Mouse (Mus musculus) limb, embryonic 13.5 days (tissue): ENCODE results near the gene Fstl4. TPM values are rescaled to one million over a fixed set of nuclear protein-coding genes. Genes with fewer than 3 reads are reported as not detected.

Experiments
- ATAC-seq: fragments of 200-750 bp; cut with Nextera tagmentation; 2 replicates; pipeline ENCODE4 v1.8.0; 2017; ENCODE audit warnings: low read depth, moderate number of reproducible peaks, moderate TSS enrichment; ENCODE audit not compliant: low FRiP score
- H3K27ac ChIP-seq: fragments of 300-500 bp; sonication (generic); 2 replicates; pipeline ENCODE4 v1.5.1; 2015; ENCODE audit warnings: inconsistent platforms, mild to moderate bottlenecking, moderate library complexity
- H3K27me3 ChIP-seq: fragments of 300-500 bp; sonication (generic); 2 replicates; pipeline ENCODE4 v1.6.1; 2015; ENCODE audit warnings: mild to moderate bottlenecking, inconsistent platforms
- H3K36me3 ChIP-seq: fragments of 300-500 bp; sonication (generic); 2 replicates; pipeline ENCODE4 v1.6.1; 2015; ENCODE audit warnings: inconsistent platforms, mild to moderate bottlenecking, moderate library complexity
- H3K4me1 ChIP-seq: fragments of 300-500 bp; sonication (generic); 2 replicates; pipeline ENCODE4 v1.6.1; 2015; ENCODE audit warnings: inconsistent platforms
- H3K4me2 ChIP-seq: fragments of 300-500 bp; sonication (generic); replicated peaks from 2 replicates; pipeline ENCODE4 v1.6.1; 2015; ENCODE audit warnings: inconsistent platforms, mild to moderate bottlenecking, moderate library complexity
- H3K4me3 ChIP-seq: fragments of 300-500 bp; sonication (generic); 2 replicates; pipeline ENCODE4 v1.5.1; 2015; ENCODE audit warnings: moderate library complexity, mild to moderate bottlenecking, inconsistent platforms
- H3K9ac ChIP-seq: fragments of 300-500 bp; sonication (generic); 2 replicates; pipeline ENCODE4 v1.6.1; 2015; ENCODE audit warnings: mild to moderate bottlenecking, inconsistent platforms
- H3K9me3 ChIP-seq: fragments of 300-500 bp; sonication (generic); 2 replicates; pipeline ENCODE4 v1.6.1; 2016; ENCODE audit warnings: inconsistent platforms
- WGBS: fragments of 180-500 bp; shearing (Covaris S2); methylation state at CpG from one replicate; pipeline ENCODE4 v1.1.7; 2015; 5-methylcytosine and 5-hydroxymethylcytosine counted together
- polyA plus RNA-seq: library from polyadenylated mRNA; unstranded; fragments of >200 nt; fragmentation: Nextera tagmentation; extraction: Ambion mirVana; gene quantifications from 2 replicates; pipeline ENCODE4 v1.2.1, GENCODE M21; 2015

Gene Fstl4
- polyA plus RNA-seq, 1 experiment from 2014 or later = 2.8 TPM

GRCm38 (mm10) chr11:53229011-53229410 lies 464.6 kb downstream of the Fstl4 start:
- Histone ChIP-seq H3K27ac (no peak overlapping the region), H3K4me2 (no peak overlapping the region), H3K4me3 (no peak overlapping the region), H3K4me1 (no peaks in the 10 kb centered on the region), H3K27me3 (no peaks in the 10 kb centered on the region), H3K36me3 (no peaks in the 10 kb centered on the region), H3K9me3 (peaks cover 6% of the 10 kb centered on the region; the same call in 1 of the 2 replicates), H3K9ac (no peak overlapping the region)
- no peak for ATAC-seq
- 85% methylated on average over 3 of the region's 3 CpGs for WGBS

- Histone ChIP-seq H3K4me1 (no peaks in the 10 kb centered on the region), H3K36me3 (no peaks in the 10 kb centered on the region), H3K9ac (no peak overlapping the region), H3K4me2 (no peak overlapping the region), H3K9me3 (peaks cover 1% of the 10 kb centered on the region; the same call in 1 of the 2 replicates), H3K27me3 (no peaks in the 10 kb centered on the region), H3K4me3 (no peak overlapping the region), H3K27ac (no peak overlapping the region)
- WGBS = 72% methylated on average over 5 of the region's 5 CpGs
- no peak for ATAC-seq
These were observed 467.4 kb downstream of the Fstl4 start for GRCm38 (mm10) chr11:53231836-53232235.

- peaks cover 4% of the 10 kb centered on the region; the same call in 1 of the 2 replicates for H3K9me3 ChIP-seq
- H3K36me3 ChIP-seq = no peaks in the 10 kb centered on the region
- no peak overlapping the region for H3K9ac ChIP-seq
- H3K4me1 ChIP-seq = no peaks in the 10 kb centered on the region
- H3K27ac ChIP-seq = no peak overlapping the region
- no peak overlapping the region for H3K4me2 ChIP-seq
- 67% methylated on average over 9 of the region's 9 CpGs for WGBS
- ATAC-seq = no peak
- no peak overlapping the region for H3K4me3 ChIP-seq
- H3K27me3 ChIP-seq = no peaks in the 10 kb centered on the region
These were observed 469.2 kb downstream of the Fstl4 start for GRCm38 (mm10) chr11:53233590-53233989.
